Mouse (Mus musculus): Measurements from ENCODE around the gene Trpc7.

DNA sequence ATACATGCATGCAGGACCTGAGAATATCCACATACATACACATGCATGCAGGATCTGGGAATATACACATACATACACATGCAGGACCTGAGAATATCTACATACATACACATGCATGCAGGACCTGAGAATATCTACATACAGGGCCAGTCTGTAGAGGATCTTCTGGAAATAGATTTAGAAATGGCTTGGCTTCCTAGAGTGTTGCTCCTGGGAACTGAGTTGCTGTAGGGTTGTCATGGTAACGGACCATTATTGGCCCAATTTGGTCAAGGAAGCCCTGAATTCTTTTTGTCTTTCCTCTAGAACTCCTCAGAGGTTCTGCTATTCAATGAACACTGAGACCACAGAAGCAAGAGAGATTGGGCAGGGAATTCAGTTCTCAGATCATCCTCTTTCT is 113.2 kb downstream of the Trpc7 start:
- TF ChIP-seq TAL1 (IDR thresholded peaks at IDR 0.05; ENCODE audit: low read length) (no peak), GATA1 (IDR thresholded peaks at IDR 0.05; ENCODE audit: low read length) (no peak)
